Mouse (Mus musculus) spleen, adult 2 months (tissue): ENCODE measurements at regions not wholly inside any gene's neighbourhood (a gene's known extent, or its start where the extent isn't known, plus 50 kb on each side); places are given as distances from the start of the nearest gene placed in this dataset.

ENCODE experiments used
- DNase-seq, 2 experiments: peaks; one replicate each; pipeline versions ENCODE4 v3.0.0 to v3.0.0-alpha.2; 2012 to 2021; ENCODE audit warnings: low spot score in 2 of 2, low read depth in 1 of 2
- H3K27ac ChIP-seq: fragments of 200-500 bp; 2 replicates; pipeline ENCODE4 v1.5.1; 2012; ENCODE audit warnings: low read length, inconsistent platforms; ENCODE audit not compliant: insufficient read depth
- H3K27me3 ChIP-seq: fragments of 200-500 bp; 2 replicates; pipeline ENCODE4 v1.6.1; 2012; ENCODE audit warnings: mild to moderate bottlenecking, moderate library complexity, low read length, inconsistent platforms; ENCODE audit not compliant: control insufficient read depth, insufficient read depth
- H3K36me3 ChIP-seq: fragments of 200-500 bp; 2 replicates; pipeline ENCODE4 v1.6.1; 2012; ENCODE audit warnings: mild to moderate bottlenecking, low read length, inconsistent platforms; ENCODE audit not compliant: control insufficient read depth, insufficient read depth
- H3K4me1 ChIP-seq: fragments of 200-500 bp; 2 replicates; pipeline ENCODE4 v1.6.1; 2011; ENCODE audit warnings: inconsistent platforms; ENCODE audit not compliant: control insufficient read depth, insufficient read depth, insufficient read length
- H3K4me3 ChIP-seq: fragments of 200-500 bp; 2 replicates; pipeline ENCODE4 v1.5.1; 2011; ENCODE audit warnings: mild to moderate bottlenecking, inconsistent platforms; ENCODE audit not compliant: insufficient read depth, insufficient read length; ENCODE audit errors: extremely low read depth
- CTCF ChIP-seq: fragments of 200-500 bp; IDR thresholded peaks from 2 replicates; pipeline ENCODE4 v1.5.1; 2011; ENCODE audit warnings: mild to moderate bottlenecking, inconsistent platforms; ENCODE audit not compliant: insufficient read depth, insufficient read length, insufficient replicate concordance; ENCODE audit errors: extremely low read depth
- POLR2A ChIP-seq: fragments of 200-500 bp; IDR thresholded peaks from 2 replicates; pipeline ENCODE4 v1.6.1; 2011; ENCODE audit warnings: low read depth, low read length, inconsistent platforms
- WGBS: fragments of 180-500 bp; shearing (Covaris S2); methylation state at CpG from one replicate; pipeline ENCODE4 v1.1.7; 2018; 5-methylcytosine and 5-hydroxymethylcytosine counted together

- 85% methylated on average over 10 of the region's 10 CpGs for WGBS
Measured at GRCm38 (mm10) chr13:107167856-107168598, 146.1 kb upstream of the Kif2a start.

GRCm38 (mm10) chr13:107151548-107151947 lies 129.6 kb upstream of the Kif2a start:
- 84% methylated on average over 5 of the region's 5 CpGs for WGBS
- no peak overlapping the region for H3K27ac ChIP-seq
- no peaks in the 10 kb centered on the region; the same call in 1 of the 2 replicates for H3K27me3 ChIP-seq
- TF ChIP-seq POLR2A (no peak), CTCF (no peak)
- DNase-seq: no peak
- H3K4me3 ChIP-seq: no peak overlapping the region
- no peaks in the 10 kb centered on the region for H3K36me3 ChIP-seq
- H3K4me1 ChIP-seq: no peaks in the 10 kb centered on the region

More at GRCm38 (mm10) chr13:107167856-107168598, 146.1 kb upstream of the Kif2a start:
- TF ChIP-seq POLR2A (no peak), CTCF (no peak)
- Histone ChIP-seq H3K36me3 (no peaks in the 10 kb centered on the region), H3K4me1 (no peaks in the 10 kb centered on the region), H3K4me3 (no peak overlapping the region), H3K27ac (no peak overlapping the region), H3K27me3 (no peaks in the 10 kb centered on the region)
- DNase-seq: no peak

- DNase-seq: no peak
- TF ChIP-seq CTCF: no peak
- TF ChIP-seq POLR2A: no peak
- Histone ChIP-seq H3K27me3 (no peaks in the 10 kb centered on the region; the same call in 1 of the 2 replicates), H3K36me3 (no peaks in the 10 kb centered on the region), H3K27ac (no peak overlapping the region), H3K4me3 (no peak overlapping the region), H3K4me1 (no peaks in the 10 kb centered on the region)
- 73% methylated on average over 4 of the region's 4 CpGs for WGBS
Measured at GRCm38 (mm10) chr13:107141209-107141608, 119.3 kb upstream of the Kif2a start.

GRCm38 (mm10) chr13:107134125-107134524 lies 112.2 kb upstream of the Kif2a start:
- Histone ChIP-seq H3K27ac (no peak overlapping the region), H3K4me1 (no peaks in the 10 kb centered on the region), H3K27me3 (no peaks in the 10 kb centered on the region), H3K36me3 (no peaks in the 10 kb centered on the region), H3K4me3 (no peak overlapping the region)
- no peak for DNase-seq
- TF ChIP-seq CTCF (no peak), POLR2A (no peak)

- Histone ChIP-seq H3K27ac (no peak overlapping the region), H3K4me3 (no peak overlapping the region), H3K4me1 (no peaks in the 10 kb centered on the region), H3K36me3 (no peaks in the 10 kb centered on the region), H3K27me3 (no peaks in the 10 kb centered on the region)
- no peak for TF ChIP-seq CTCF
- no peak for TF ChIP-seq POLR2A
- no peak for DNase-seq
- 91% methylated on average over 7 of the region's 7 CpGs for WGBS
Measured at GRCm38 (mm10) chr13:107126636-107127035, 104.7 kb upstream of the Kif2a start.

GRCm38 (mm10) chr13:107124130-107124668 lies 102.3 kb upstream of the Kif2a start:
- DNase-seq: no peak
- no peaks in the 10 kb centered on the region for H3K4me1 ChIP-seq
- H3K27me3 ChIP-seq: no peaks in the 10 kb centered on the region
- TF ChIP-seq POLR2A (no peak), CTCF (no peak)
- WGBS: 49% methylated on average over 8 of the region's 8 CpGs
- no peaks in the 10 kb centered on the region for H3K36me3 ChIP-seq
- no peak overlapping the region for H3K4me3 ChIP-seq
- H3K27ac ChIP-seq: no peak overlapping the region
